Mouse (Mus musculus): ENCODE measurements around the gene Nop2. TPM values are rescaled to one million over a fixed set of nuclear protein-coding genes. Genes with fewer than 3 reads are reported as not detected.

The Nop2 gene
- polyA plus RNA-seq, 1 experiment: 7.8 TPM

GRCm38 (mm10) chr6:125170194-125170593, 38.5 kb downstream of the Nop2 start:
- Histone ChIP-seq H3K27me3 (ENCODE audit: control insufficient read depth, insufficient read depth, low read length) (no peaks in the 10 kb centered on the region), H3K4me3 (ENCODE audit: low read depth, low read length) (no peak overlapping the region), H3K4me1 (ENCODE audit: control insufficient read depth, insufficient read depth, insufficient read length, low read length) (peaks cover 11% of the 10 kb centered on the region), H3K36me3 (ENCODE audit: control insufficient read depth, insufficient read depth, low read length) (peaks cover 38% of the 10 kb centered on the region), H3K27ac (ENCODE audit: insufficient read depth, low read depth, low read length) (no peak overlapping the region)
- WGBS: 90% methylated on average over 6 of the region's 6 CpGs
- TF ChIP-seq CTCF (IDR thresholded peaks at IDR 0.05; ENCODE audit: extremely low read depth, insufficient read length, insufficient replicate concordance, low read depth, low read length) (no peak), POLR2A (IDR thresholded peaks at IDR 0.05; ENCODE audit: low read depth, low read length) (no peak)

GRCm38 (mm10) chr6:125172474-125172873, 40.8 kb downstream of the Nop2 start:
- H3K27ac ChIP-seq (ENCODE audit: insufficient read depth, low read depth, low read length): no peak overlapping the region
- peaks cover 56% of the 10 kb centered on the region for H3K36me3 ChIP-seq (ENCODE audit: control insufficient read depth, insufficient read depth, low read length)
- WGBS: 49% methylated on average over 2 of the region's 2 CpGs
- peaks cover under 1% of the 10 kb centered on the region; the same call in 1 of the 2 replicates for H3K4me1 ChIP-seq (ENCODE audit: control insufficient read depth, insufficient read depth, insufficient read length, low read length)
- TF ChIP-seq CTCF (IDR thresholded peaks at IDR 0.05; ENCODE audit: extremely low read depth, insufficient read length, insufficient replicate concordance, low read depth, low read length): no peak
- TF ChIP-seq POLR2A (IDR thresholded peaks at IDR 0.05; ENCODE audit: low read depth, low read length): no peak
- H3K4me3 ChIP-seq (ENCODE audit: low read depth, low read length): no peak overlapping the region
- H3K27me3 ChIP-seq (ENCODE audit: control insufficient read depth, insufficient read depth, low read length): no peaks in the 10 kb centered on the region

GRCm38 (mm10) chr6:125173256-125173655, 41.5 kb downstream of the Nop2 start:
- 92% methylated on average over 7 of the region's 7 CpGs for WGBS
- no peak overlapping the region for H3K27ac ChIP-seq (ENCODE audit: insufficient read depth, low read depth, low read length)
- TF ChIP-seq CTCF (IDR thresholded peaks at IDR 0.05; ENCODE audit: extremely low read depth, insufficient read length, insufficient replicate concordance, low read depth, low read length) (no peak), POLR2A (IDR thresholded peaks at IDR 0.05; ENCODE audit: low read depth, low read length) (no peak)
- no peaks in the 10 kb centered on the region for H3K27me3 ChIP-seq (ENCODE audit: control insufficient read depth, insufficient read depth, low read length)
- H3K36me3 ChIP-seq (ENCODE audit: control insufficient read depth, insufficient read depth, low read length): peaks cover 62% of the 10 kb centered on the region
- H3K4me3 ChIP-seq (ENCODE audit: low read depth, low read length): no peak overlapping the region
- no peaks in the 10 kb centered on the region for H3K4me1 ChIP-seq (ENCODE audit: control insufficient read depth, insufficient read depth, insufficient read length, low read length)

- Histone ChIP-seq H3K27ac (ENCODE audit: insufficient read depth, low read depth, low read length) (no peak overlapping the region), H3K27me3 (ENCODE audit: control insufficient read depth, insufficient read depth, low read length) (no peaks in the 10 kb centered on the region), H3K36me3 (ENCODE audit: control insufficient read depth, insufficient read depth, low read length) (peaks cover 59% of the 10 kb centered on the region), H3K4me1 (ENCODE audit: control insufficient read depth, insufficient read depth, insufficient read length, low read length) (no peaks in the 10 kb centered on the region), H3K4me3 (ENCODE audit: low read depth, low read length) (no peak overlapping the region)
- TF ChIP-seq CTCF (IDR thresholded peaks at IDR 0.05; ENCODE audit: extremely low read depth, insufficient read length, insufficient replicate concordance, low read depth, low read length): no peak
- 96% methylated on average over 5 of the region's 5 CpGs for WGBS
Observed at GRCm38 (mm10) chr6:125175469-125175868, 43.8 kb downstream of the Nop2 start.

GRCm38 (mm10) chr6:125179601-125180000, 47.9 kb downstream of the Nop2 start:
- Histone ChIP-seq H3K36me3 (ENCODE audit: control insufficient read depth, insufficient read depth, low read length) (peaks cover 49% of the 10 kb centered on the region), H3K27ac (ENCODE audit: insufficient read depth, low read depth, low read length) (no peak overlapping the region), H3K27me3 (ENCODE audit: control insufficient read depth, insufficient read depth, low read length) (no peaks in the 10 kb centered on the region), H3K4me1 (ENCODE audit: control insufficient read depth, insufficient read depth, insufficient read length, low read length) (no peaks in the 10 kb centered on the region), H3K4me3 (ENCODE audit: low read depth, low read length) (no peak overlapping the region)
- TF ChIP-seq POLR2A (IDR thresholded peaks at IDR 0.05; ENCODE audit: low read depth, low read length): no peak
- no peak for TF ChIP-seq CTCF (IDR thresholded peaks at IDR 0.05; ENCODE audit: extremely low read depth, insufficient read length, insufficient replicate concordance, low read depth, low read length)
- WGBS: 92% methylated on average over 7 of the region's 7 CpGs

- peaks cover 51% of the 10 kb centered on the region for H3K36me3 ChIP-seq (ENCODE audit: control insufficient read depth, insufficient read depth, low read length)
Observed at GRCm38 (mm10) chr6:125182133-125182532, 50.4 kb downstream of the Nop2 start.

GRCm38 (mm10) chr6:125186203-125186602, 54.5 kb downstream of the Nop2 start:
- 93% methylated on average over 10 of the region's 10 CpGs for WGBS
- Histone ChIP-seq H3K4me1 (ENCODE audit: control insufficient read depth, insufficient read depth, insufficient read length, low read length) (no peaks in the 10 kb centered on the region), H3K27ac (ENCODE audit: insufficient read depth, low read depth, low read length) (no peak overlapping the region), H3K4me3 (ENCODE audit: low read depth, low read length) (no peak overlapping the region), H3K27me3 (ENCODE audit: control insufficient read depth, insufficient read depth, low read length) (no peaks in the 10 kb centered on the region), H3K36me3 (ENCODE audit: control insufficient read depth, insufficient read depth, low read length) (peaks cover 36% of the 10 kb centered on the region)
- TF ChIP-seq POLR2A (IDR thresholded peaks at IDR 0.05; ENCODE audit: low read depth, low read length) (no peak), CTCF (IDR thresholded peaks at IDR 0.05; ENCODE audit: extremely low read depth, insufficient read length, insufficient replicate concordance, low read depth, low read length) (no peak)

More at GRCm38 (mm10) chr6:125182133-125182532, 50.4 kb downstream of the Nop2 start:
- no peaks in the 10 kb centered on the region for H3K27me3 ChIP-seq (ENCODE audit: control insufficient read depth, insufficient read depth, low read length)
- TF ChIP-seq CTCF (IDR thresholded peaks at IDR 0.05; ENCODE audit: extremely low read depth, insufficient read length, insufficient replicate concordance, low read depth, low read length) (no peak), POLR2A (IDR thresholded peaks at IDR 0.05; ENCODE audit: low read depth, low read length) (no peak)
- no peak overlapping the region for H3K27ac ChIP-seq (ENCODE audit: insufficient read depth, low read depth, low read length)
- WGBS: 79% methylated on average over 5 of the region's 5 CpGs
- no peak overlapping the region for H3K4me3 ChIP-seq (ENCODE audit: low read depth, low read length)
- no peaks in the 10 kb centered on the region for H3K4me1 ChIP-seq (ENCODE audit: control insufficient read depth, insufficient read depth, insufficient read length, low read length)

Measured in small intestine, adult 2 months (tissue).